Mouse (Mus musculus) liver, postnatal 0 days (tissue): ENCODE data around the gene Klk1b1.

Source experiments
- CTCF ChIP-seq: sonication (generic); IDR thresholded peaks from 2 replicates; pipeline ENCODE4 v1.5.1; 2016; ENCODE audit warnings: antibody characterized with exemption, low read depth
- EP300 ChIP-seq: IDR thresholded peaks from 2 replicates; pipeline ENCODE4 v1.6.1; 2016; ENCODE audit warnings: antibody characterized with exemption, low read depth, mild to moderate bottlenecking

- no peak for TF ChIP-seq EP300
- no peak for TF ChIP-seq CTCF
Measured at GRCm38 (mm10) chr7:43932337-43932736, 34.2 kb upstream of the Klk1b1 start.
